19 mouse cellular contexts compared by ENCODE assay signal in the genomic region with DNA sequence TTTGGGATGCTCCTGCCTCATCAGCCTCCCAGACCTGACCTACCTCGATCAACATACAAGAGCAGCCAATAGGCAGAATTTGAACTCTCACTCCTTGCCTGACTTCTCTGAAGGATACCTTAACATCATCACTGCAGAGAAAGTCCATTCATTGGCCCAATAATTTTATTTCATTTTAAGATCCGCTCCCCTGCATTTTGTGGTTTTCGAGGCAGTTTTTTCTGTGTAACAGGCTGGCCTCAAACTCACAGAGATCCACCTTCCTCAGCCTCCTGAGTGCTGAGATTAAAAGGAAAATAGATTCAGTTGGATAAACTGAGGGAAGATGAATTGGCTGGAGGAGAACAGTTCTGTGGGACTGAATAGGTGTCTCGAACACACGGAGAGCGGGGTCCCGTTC.
DNase-seq lines count a peak whose midpoint lies in the region; ATAC-seq lines count a peak whose summit lies in the region.
"Had no signal": no experiment of that assay in that cellular context is flagged by ENCODE, and none has a peak within 500 bp of the region (broad histone marks: within the 10 kb centered on the region; RNA-seq: fewer than 3 reads in every experiment).

No protein-coding gene starts in this region.

- H3K9me3 ChIP-seq in midbrain, embryonic 11.5 days (ENCODE audit: control insufficient read depth, low read length), result no peaks in the 10 kb centered on the region; the same call in 1 of the 2 replicates
- H3K9me3 ChIP-seq in midbrain, embryonic 15.5 days, result 0 out of 2 replicates have a peak, but pooled peaks cover 2% of the 10 kb centered on the region
- H3K9me3 ChIP-seq: G1E had no signal

- no peak overlapping the region for H3K9ac ChIP-seq in midbrain, embryonic 11.5 days (ENCODE audit: low read length)
- no peak overlapping the region for H3K9ac ChIP-seq in midbrain, embryonic 15.5 days

- 94% methylated on average over 7 of the region's 7 CpGs for WGBS in midbrain, embryonic 11.5 days
- WGBS in midbrain, embryonic 15.5 days, result 96% methylated on average over 7 of the region's 7 CpGs

- peaks cover 3% of the 10 kb centered on the region; the same call in 1 of the 2 replicates for H3K4me1 ChIP-seq in midbrain, embryonic 11.5 days (ENCODE audit: control insufficient read depth, insufficient read depth, low read length)
- H3K4me1 ChIP-seq in midbrain, embryonic 15.5 days, result 0 out of 2 replicates have a peak, but pooled peaks cover 4% of the 10 kb centered on the region

- no peak for ATAC-seq in midbrain, embryonic 11.5 days (ENCODE audit: low FRiP score)
- no peak for ATAC-seq in midbrain, embryonic 15.5 days (replicated peaks)
- ATAC-seq: activated CD4-positive, CD25-positive, alpha-beta regulatory T cell, adult 4 months; CD4-positive, CD25-positive, alpha-beta regulatory T cell, adult 4 months; Patski had no signal

- H3K27me3 ChIP-seq in midbrain, embryonic 11.5 days (ENCODE audit: control insufficient read depth, insufficient read depth, low read length), result no peaks in the 10 kb centered on the region
- no peaks in the 10 kb centered on the region for H3K27me3 ChIP-seq in midbrain, embryonic 15.5 days (replicated peaks)
- H3K27me3 ChIP-seq: CH12.LX, Patski had no signal

- intact Hi-C loops in heart, postnatal 36 days (cut with DNase I), result no loop called here

- no peaks in the 10 kb centered on the region for H3K36me3 ChIP-seq in midbrain, embryonic 11.5 days (ENCODE audit: control insufficient read depth, insufficient read depth, low read length)
- H3K36me3 ChIP-seq in midbrain, embryonic 15.5 days (replicated peaks), result no peaks in the 10 kb centered on the region
- H3K36me3 ChIP-seq: G1E had no signal

- no peak overlapping the region for H3K4me2 ChIP-seq in midbrain, embryonic 11.5 days
- no peak overlapping the region for H3K4me2 ChIP-seq in midbrain, embryonic 15.5 days

- peak; percentile 52 for DNase-seq in heart, adult 11 months
- no peak for DNase-seq in heart, postnatal 36 days
- peak; percentile 81 for DNase-seq in midbrain, embryonic 11.5 days (ENCODE audit: low spot score, missing footprints)
- DNase-seq: adrenal gland, adult 2 months; adrenal gland, adult 8-10 months; adrenal gland, postnatal 10 days; adrenal gland, postnatal 14 days; adrenal gland, postnatal 25 days; adrenal gland, postnatal 36 days; B cell, adult 2 months; cerebellum, adult 11 months; cerebellum, adult 11-12 months; cerebellum, adult 18-20 months had no signal

- H3K27ac ChIP-seq in midbrain, embryonic 11.5 days (ENCODE audit: low read depth, low read length), result no peak overlapping the region
- no peak overlapping the region for H3K27ac ChIP-seq in midbrain, embryonic 15.5 days

- no peak overlapping the region for H3K4me3 ChIP-seq in midbrain, embryonic 11.5 days (ENCODE audit: low read depth, low read length)
- H3K4me3 ChIP-seq in midbrain, embryonic 15.5 days, result no peak overlapping the region

Comparison
In these comparisons a context has a peak if more than half of its experiments do, and no peak if none do; other contexts are left out.
1. DNase-seq: peak in heart, adult 11 months (single experiment) and midbrain, embryonic 11.5 days (single experiment); none in heart, postnatal 36 days (0 of 2).